Comparison of ENCODE assay signal across 8 mouse cellular contexts in the genomic region with DNA sequence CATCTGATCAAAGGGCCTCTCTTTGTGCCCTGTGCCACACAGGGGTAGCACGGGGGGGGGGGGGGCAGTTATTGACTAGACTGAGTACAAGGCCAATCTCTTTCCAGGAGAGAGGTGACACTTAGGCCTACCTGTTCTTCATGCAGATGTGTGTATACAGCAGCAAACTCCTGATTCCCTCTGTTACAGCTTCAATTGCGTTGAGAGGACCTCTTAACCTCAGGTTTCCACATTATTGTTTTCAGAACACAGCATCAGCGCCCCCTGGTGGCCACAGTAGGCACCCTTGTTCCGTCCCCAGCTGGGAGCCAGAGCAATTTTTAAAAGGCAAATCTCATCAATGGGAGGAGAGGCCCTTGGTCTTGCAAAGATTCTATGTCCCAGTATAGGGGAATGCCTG. TPM values are rescaled to one million over a fixed set of nuclear protein-coding genes. Genes with fewer than 3 reads are reported as not detected.
DNase-seq lines count a peak whose midpoint lies in the region; ATAC-seq and TF ChIP-seq lines count a peak whose summit lies in the region.

No protein-coding gene starts in this region.

- H3K9ac ChIP-seq in forebrain, postnatal 0 days: no peak overlapping the region
- no peak overlapping the region for H3K9ac ChIP-seq in hindbrain, embryonic 15.5 days

- H3K27ac ChIP-seq in forebrain, postnatal 0 days (ENCODE audit: low read depth, low read length): no peak overlapping the region
- H3K27ac ChIP-seq in hindbrain, embryonic 15.5 days (replicated peaks): no peak overlapping the region

- WGBS in forebrain, postnatal 0 days: 26% methylated on average over 4 of the region's 4 CpGs
- WGBS in hindbrain, embryonic 15.5 days: 23% methylated on average over 4 of the region's 4 CpGs

- no peak overlapping the region for H3K4me3 ChIP-seq in G1E (ENCODE audit: low read depth, low read length)
- no peak overlapping the region for H3K4me3 ChIP-seq in forebrain, postnatal 0 days (ENCODE audit: low read depth, low read length)
- no peak overlapping the region for H3K4me3 ChIP-seq in hindbrain, embryonic 15.5 days

- H3K4me1 ChIP-seq in G1E (ENCODE audit: insufficient read depth, low read depth, low read length): no peaks in the 10 kb centered on the region
- no peaks in the 10 kb centered on the region for H3K4me1 ChIP-seq in forebrain, postnatal 0 days (ENCODE audit: insufficient read depth)
- no peaks in the 10 kb centered on the region for H3K4me1 ChIP-seq in hindbrain, embryonic 15.5 days (replicated peaks)

- no peaks in the 10 kb centered on the region for H3K9me3 ChIP-seq in G1E (replicated peaks)
- no peaks in the 10 kb centered on the region for H3K9me3 ChIP-seq in forebrain, postnatal 0 days (ENCODE audit: low read length)
- no peaks in the 10 kb centered on the region for H3K9me3 ChIP-seq in hindbrain, embryonic 15.5 days

- no peak overlapping the region for H3K4me2 ChIP-seq in forebrain, postnatal 0 days (ENCODE audit: low read depth)
- no peak overlapping the region for H3K4me2 ChIP-seq in hindbrain, embryonic 15.5 days

- DNase-seq in G1E (ENCODE audit: low spot score): no peak
- DNase-seq in cerebellum, adult 11-12 months: peak; percentile 58
- DNase-seq in forebrain, postnatal 0 days: peak; percentile 81
- DNase-seq in layer of hippocampus, postnatal 36 days: peak; percentile 59 to 73
- peak; percentile 81 to 84 for DNase-seq in right cerebral cortex, adult 2 months (ENCODE audit: low spot score in 2 of 2)
- peak; percentile 64 for DNase-seq in urinary bladder, adult 2 months (ENCODE audit: low spot score)

- peaks cover 4% of the 10 kb centered on the region for H3K27me3 ChIP-seq in G1E (ENCODE audit: insufficient read depth, low read length)
- no peaks in the 10 kb centered on the region for H3K27me3 ChIP-seq in forebrain, postnatal 0 days (ENCODE audit: insufficient read depth, low read length)
- no peaks in the 10 kb centered on the region for H3K27me3 ChIP-seq in hindbrain, embryonic 15.5 days

- TF ChIP-seq CTCF in G1E (IDR thresholded peaks at IDR 0.05; ENCODE audit: low read depth, low read length): peak; percentile 61; the same call in 1 of the 2 replicates
- peak; percentile 88 for TF ChIP-seq CTCF in forebrain, postnatal 0 days (IDR thresholded peaks at IDR 0.05; ENCODE audit: low read depth)

- no peak for ATAC-seq in G1E (ENCODE audit: extremely low read depth, insufficient number of reproducible peaks, low FRiP score, poor library complexity, severe bottlenecking)
- peak; percentile 72 for ATAC-seq in forebrain, postnatal 0 days
- peak; percentile 65; the same call in 1 of the 2 replicates for ATAC-seq in hindbrain, embryonic 15.5 days (ENCODE audit: low FRiP score, low read depth)
- peak; percentile 73 for ATAC-seq in megakaryocyte, adult 5-6 weeks (ENCODE audit: poor library complexity, severe bottlenecking)

- H3K36me3 ChIP-seq in G1E (replicated peaks): no peaks in the 10 kb centered on the region
- H3K36me3 ChIP-seq in forebrain, postnatal 0 days (ENCODE audit: insufficient read depth): no peaks in the 10 kb centered on the region
- no peaks in the 10 kb centered on the region for H3K36me3 ChIP-seq in hindbrain, embryonic 15.5 days

RNA-seq across cellular contexts. Expression of a gene that starts 22.7 kb away (rescaled TPM):
- total RNA-seq in G1E (2014; fragmentation: Nextera tagmentation) (not detected in 2 replicates), G1E (2017) (2.1 and 2.4 TPM in 2 replicates)
- 1.4 and 1.9 TPM in 2 replicates for polyA plus RNA-seq in G1E (2012)
- total RNA-seq in forebrain, postnatal 0 days (2014; rRNA removed): 127 and 140 TPM in 2 replicates
- 100 and 101 TPM in 2 replicates for polyA plus RNA-seq in forebrain, postnatal 0 days (2015; fragmentation: Nextera tagmentation; extraction: Ambion mirVana)
- 80.5 and 83.3 TPM in 2 replicates for polyA plus RNA-seq in hindbrain, embryonic 15.5 days (2015; fragmentation: Nextera tagmentation; extraction: Ambion mirVana)
- 10 to 100 TPM; 54.9 TPM for total RNA-seq in layer of hippocampus, postnatal 36 days (2021)
- total RNA-seq in megakaryocyte, adult 5-6 weeks (2015): 25.2 and 26.9 TPM in 2 replicates
- total RNA-seq in megakaryocyte, adult 5-6 weeks (2017): 30.7 and 33.2 TPM in 2 replicates
- polyA plus RNA-seq in urinary bladder, adult 2 months (2012; rRNA removed): 38.1 and 51.8 TPM in 2 replicates

Comparison
In these comparisons a context has a peak if more than half of its experiments do, and no peak if none do; other contexts are left out.
1. RNA of a gene that starts 22.7 kb away (total RNA-seq): 127 to 140 TPM in forebrain, postnatal 0 days, 54.9 TPM in layer of hippocampus, postnatal 36 days and 25.2 to 33.2 TPM in megakaryocyte, adult 5-6 weeks; 2.1 to 2.4 TPM in G1E; every median in the first group is over 4 times any median in the second.